Mouse (Mus musculus): ENCODE measurements around the gene Ctnna2. TPM values are rescaled to one million over a fixed set of nuclear protein-coding genes. Genes with fewer than 3 reads are reported as not detected.

Gene Ctnna2
- polyA plus RNA-seq, 1 experiment from 2014 or later = 52.0 TPM

GRCm38 (mm10) chr6:77468058-77468457 lies 511.4 kb downstream of the Ctnna2 start:
- H3K4me2 ChIP-seq (replicated peaks; ENCODE audit: low read depth, low read length) = no peak overlapping the region

GRCm38 (mm10) chr6:77462737-77463136 lies 516.8 kb downstream of the Ctnna2 start:
- Histone ChIP-seq H3K9ac (ENCODE audit: low read depth, low read length) (no peak overlapping the region), H3K27ac (ENCODE audit: low read depth, low read length) (no peak overlapping the region), H3K4me2 (replicated peaks; ENCODE audit: low read depth, low read length) (no peak overlapping the region), H3K9me3 (ENCODE audit: control insufficient read depth, low read length) (no peaks in the 10 kb centered on the region), H3K4me3 (ENCODE audit: low read depth, low read length) (no peak overlapping the region), H3K36me3 (ENCODE audit: control insufficient read depth, insufficient read depth, low read length) (no peaks in the 10 kb centered on the region), H3K4me1 (replicated peaks; ENCODE audit: control insufficient read depth, insufficient read depth, low read length) (no peaks in the 10 kb centered on the region), H3K27me3 (ENCODE audit: control insufficient read depth, insufficient read depth, low read length) (no peaks in the 10 kb centered on the region)
- 54% methylated on average over 1 of the region's 1 CpGs for WGBS
- DNase-seq (ENCODE audit: low spot score) = no peak
- no peak for ATAC-seq (ENCODE audit: low FRiP score)

More at GRCm38 (mm10) chr6:77468058-77468457, 511.4 kb downstream of the Ctnna2 start:
- 81% methylated on average over 3 of the region's 3 CpGs for WGBS
- Histone ChIP-seq H3K27me3 (ENCODE audit: control insufficient read depth, insufficient read depth, low read length) (no peaks in the 10 kb centered on the region), H3K27ac (ENCODE audit: low read depth, low read length) (no peak overlapping the region), H3K9ac (ENCODE audit: low read depth, low read length) (no peak overlapping the region), H3K4me1 (replicated peaks; ENCODE audit: control insufficient read depth, insufficient read depth, low read length) (no peaks in the 10 kb centered on the region), H3K9me3 (ENCODE audit: control insufficient read depth, low read length) (no peaks in the 10 kb centered on the region), H3K36me3 (ENCODE audit: control insufficient read depth, insufficient read depth, low read length) (no peaks in the 10 kb centered on the region), H3K4me3 (ENCODE audit: low read depth, low read length) (no peak overlapping the region)
- ATAC-seq (ENCODE audit: low FRiP score) (no peak), DNase-seq (ENCODE audit: low spot score) (no peak)

GRCm38 (mm10) chr6:77457919-77458318 lies 521.6 kb downstream of the Ctnna2 start:
- Histone ChIP-seq H3K4me2 (replicated peaks; ENCODE audit: low read depth, low read length) (no peak overlapping the region), H3K4me3 (ENCODE audit: low read depth, low read length) (no peak overlapping the region), H3K4me1 (replicated peaks; ENCODE audit: control insufficient read depth, insufficient read depth, low read length) (no peaks in the 10 kb centered on the region), H3K9ac (ENCODE audit: low read depth, low read length) (no peak overlapping the region), H3K27ac (ENCODE audit: low read depth, low read length) (no peak overlapping the region), H3K9me3 (ENCODE audit: control insufficient read depth, low read length) (no peaks in the 10 kb centered on the region), H3K36me3 (ENCODE audit: control insufficient read depth, insufficient read depth, low read length) (no peaks in the 10 kb centered on the region), H3K27me3 (ENCODE audit: control insufficient read depth, insufficient read depth, low read length) (no peaks in the 10 kb centered on the region)
- DNase-seq (ENCODE audit: low spot score) (no peak), ATAC-seq (ENCODE audit: low FRiP score) (no peak)
- 90% methylated on average over 2 of the region's 2 CpGs for WGBS

DNA sequence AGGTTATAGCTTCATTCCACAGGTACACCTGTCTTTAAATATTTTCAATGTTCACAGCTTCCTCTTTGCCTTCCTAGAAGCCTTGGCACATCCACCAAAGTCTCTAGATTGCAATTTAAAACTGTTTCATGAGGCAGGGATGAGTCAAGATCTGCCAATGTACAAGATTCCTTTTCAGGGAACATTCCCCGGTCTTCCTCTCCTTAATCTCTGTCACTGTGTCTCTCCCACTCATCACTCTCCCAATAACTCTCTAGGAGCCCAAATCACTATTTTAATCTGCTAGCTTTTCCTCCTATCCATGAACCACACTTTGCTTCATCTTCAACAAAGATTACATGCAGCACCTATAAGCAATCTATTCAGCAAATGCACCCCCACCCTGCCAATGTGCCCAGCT lies 532.6 kb downstream of the Ctnna2 start:
- H3K36me3 ChIP-seq (ENCODE audit: control insufficient read depth, insufficient read depth, low read length) = no peaks in the 10 kb centered on the region
- WGBS = 88% methylated on average over 1 of the region's 1 CpGs
- no peak overlapping the region for H3K27ac ChIP-seq (ENCODE audit: low read depth, low read length)
- no peak overlapping the region for H3K4me2 ChIP-seq (replicated peaks; ENCODE audit: low read depth, low read length)
- no peak overlapping the region for H3K4me3 ChIP-seq (ENCODE audit: low read depth, low read length)
- no peaks in the 10 kb centered on the region for H3K4me1 ChIP-seq (replicated peaks; ENCODE audit: control insufficient read depth, insufficient read depth, low read length)
- H3K9me3 ChIP-seq (ENCODE audit: control insufficient read depth, low read length) = no peaks in the 10 kb centered on the region
- no peak overlapping the region for H3K9ac ChIP-seq (ENCODE audit: low read depth, low read length)
- ATAC-seq (ENCODE audit: low FRiP score) (no peak), DNase-seq (ENCODE audit: low spot score) (no peak)
- H3K27me3 ChIP-seq (ENCODE audit: control insufficient read depth, insufficient read depth, low read length) = no peaks in the 10 kb centered on the region

- WGBS = 80% methylated on average over 11 of the region's 11 CpGs
- Histone ChIP-seq H3K4me3 (ENCODE audit: low read depth, low read length) (no peak overlapping the region), H3K4me2 (replicated peaks; ENCODE audit: low read depth, low read length) (no peak overlapping the region), H3K36me3 (ENCODE audit: control insufficient read depth, insufficient read depth, low read length) (no peaks in the 10 kb centered on the region), H3K27me3 (ENCODE audit: control insufficient read depth, insufficient read depth, low read length) (no peaks in the 10 kb centered on the region), H3K4me1 (replicated peaks; ENCODE audit: control insufficient read depth, insufficient read depth, low read length) (no peaks in the 10 kb centered on the region), H3K27ac (ENCODE audit: low read depth, low read length) (no peak overlapping the region), H3K9me3 (ENCODE audit: control insufficient read depth, low read length) (no peaks in the 10 kb centered on the region), H3K9ac (ENCODE audit: low read depth, low read length) (no peak overlapping the region)
- DNase-seq (ENCODE audit: low spot score) (no peak), ATAC-seq (ENCODE audit: low FRiP score) (no peak)
Observed at GRCm38 (mm10) chr6:77443906-77444305, 535.6 kb downstream of the Ctnna2 start.

- H3K36me3 ChIP-seq (ENCODE audit: control insufficient read depth, insufficient read depth, low read length) = no peaks in the 10 kb centered on the region
- H3K9ac ChIP-seq (ENCODE audit: low read depth, low read length) = no peak overlapping the region
- H3K27ac ChIP-seq (ENCODE audit: low read depth, low read length) = no peak overlapping the region
- no peaks in the 10 kb centered on the region for H3K4me1 ChIP-seq (replicated peaks; ENCODE audit: control insufficient read depth, insufficient read depth, low read length)
- no peak for DNase-seq (ENCODE audit: low spot score)
- H3K27me3 ChIP-seq (ENCODE audit: control insufficient read depth, insufficient read depth, low read length) = no peaks in the 10 kb centered on the region
- ATAC-seq (ENCODE audit: low FRiP score) = no peak
- 83% methylated on average over 5 of the region's 5 CpGs for WGBS
- H3K4me2 ChIP-seq (replicated peaks; ENCODE audit: low read depth, low read length) = no peak overlapping the region
- H3K9me3 ChIP-seq (ENCODE audit: control insufficient read depth, low read length) = no peaks in the 10 kb centered on the region
- no peak overlapping the region for H3K4me3 ChIP-seq (ENCODE audit: low read depth, low read length)
Observed at GRCm38 (mm10) chr6:77441051-77441450, 538.4 kb downstream of the Ctnna2 start.

GRCm38 (mm10) chr6:77430381-77430780 lies 549.1 kb downstream of the Ctnna2 start:
- no peak overlapping the region for H3K9ac ChIP-seq (ENCODE audit: low read depth, low read length)
- 87% methylated on average over 4 of the region's 4 CpGs for WGBS
- H3K27me3 ChIP-seq (ENCODE audit: control insufficient read depth, insufficient read depth, low read length) = no peaks in the 10 kb centered on the region
- H3K4me3 ChIP-seq (ENCODE audit: low read depth, low read length) = no peak overlapping the region
- no peak overlapping the region for H3K27ac ChIP-seq (ENCODE audit: low read depth, low read length)
- no peaks in the 10 kb centered on the region for H3K4me1 ChIP-seq (replicated peaks; ENCODE audit: control insufficient read depth, insufficient read depth, low read length)
- DNase-seq (ENCODE audit: low spot score) (no peak), ATAC-seq (ENCODE audit: low FRiP score) (no peak)
- H3K4me2 ChIP-seq (replicated peaks; ENCODE audit: low read depth, low read length) = no peak overlapping the region
- H3K36me3 ChIP-seq (ENCODE audit: control insufficient read depth, insufficient read depth, low read length) = no peaks in the 10 kb centered on the region
- no peaks in the 10 kb centered on the region for H3K9me3 ChIP-seq (ENCODE audit: control insufficient read depth, low read length)

DNA sequence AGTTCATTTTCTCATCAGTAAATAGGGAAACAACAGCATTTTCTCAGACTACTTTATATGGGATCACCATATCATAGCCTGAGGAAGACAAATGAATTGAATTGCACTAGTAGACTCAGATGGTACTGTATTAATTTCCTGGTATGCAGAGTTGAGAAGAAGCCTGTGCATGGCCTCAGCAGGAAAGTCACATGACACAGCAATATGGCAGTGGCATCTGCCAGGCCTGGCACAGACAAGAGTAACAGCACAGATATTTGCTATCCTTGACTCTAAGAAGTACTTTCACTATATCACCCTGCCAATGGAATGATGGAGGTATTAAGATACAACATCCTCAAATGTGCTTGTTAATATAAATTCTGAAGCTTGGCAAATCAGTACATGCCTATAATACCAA lies 553.8 kb downstream of the Ctnna2 start:
- no peak for ATAC-seq (ENCODE audit: low FRiP score)

GRCm38 (mm10) chr6:77424826-77425225 lies 554.7 kb downstream of the Ctnna2 start:
- WGBS = 89% methylated on average over 4 of the region's 4 CpGs
- H3K27ac ChIP-seq (ENCODE audit: low read depth, low read length) = no peak overlapping the region
- DNase-seq (ENCODE audit: low spot score) = no peak
- no peak overlapping the region for H3K4me2 ChIP-seq (replicated peaks; ENCODE audit: low read depth, low read length)
- ATAC-seq (ENCODE audit: low FRiP score) = no peak
- no peak overlapping the region for H3K9ac ChIP-seq (ENCODE audit: low read depth, low read length)
- H3K36me3 ChIP-seq (ENCODE audit: control insufficient read depth, insufficient read depth, low read length) = no peaks in the 10 kb centered on the region
- H3K4me3 ChIP-seq (ENCODE audit: low read depth, low read length) = no peak overlapping the region
- H3K9me3 ChIP-seq (ENCODE audit: control insufficient read depth, low read length) = no peaks in the 10 kb centered on the region
- H3K4me1 ChIP-seq (replicated peaks; ENCODE audit: control insufficient read depth, insufficient read depth, low read length) = no peaks in the 10 kb centered on the region
- no peaks in the 10 kb centered on the region for H3K27me3 ChIP-seq (ENCODE audit: control insufficient read depth, insufficient read depth, low read length)

More for the DNA sequence above, 553.8 kb downstream of the Ctnna2 start:
- no peaks in the 10 kb centered on the region for H3K9me3 ChIP-seq (ENCODE audit: control insufficient read depth, low read length)
- no peak overlapping the region for H3K4me2 ChIP-seq (replicated peaks; ENCODE audit: low read depth, low read length)
- no peak overlapping the region for H3K4me3 ChIP-seq (ENCODE audit: low read depth, low read length)
- H3K9ac ChIP-seq (ENCODE audit: low read depth, low read length) = no peak overlapping the region
- no peaks in the 10 kb centered on the region for H3K4me1 ChIP-seq (replicated peaks; ENCODE audit: control insufficient read depth, insufficient read depth, low read length)
- H3K27me3 ChIP-seq (ENCODE audit: control insufficient read depth, insufficient read depth, low read length) = no peaks in the 10 kb centered on the region
- DNase-seq (ENCODE audit: low spot score) = no peak
- H3K27ac ChIP-seq (ENCODE audit: low read depth, low read length) = no peak overlapping the region
- H3K36me3 ChIP-seq (ENCODE audit: control insufficient read depth, insufficient read depth, low read length) = no peaks in the 10 kb centered on the region
